Mouse (Mus musculus) CD4-positive, CD25-positive, alpha-beta regulatory T cell, adult 4 months (primary cell): ENCODE data around the gene Ppif. TPM values are rescaled to one million over a fixed set of nuclear protein-coding genes. Genes with fewer than 3 reads are reported as not detected.

Experiments used
- ATAC-seq: one replicate; pipeline ENCODE4 v1.8.0; 2017
- polyA plus RNA-seq, 2 experiments: library from polyadenylated mRNA; unstranded; fragments of 100-300 nt; shearing (Covaris generic); gene quantifications; one replicate each; pipeline ENCODE4 v1.2.1; 2017

Ppif gene
- polyA plus RNA-seq, result 10 to 100 TPM; 22.0 to 27.0 TPM

- peak; percentile 93 for ATAC-seq
Measured at GRCm38 (mm10) chr14:25693888-25694568, at the start of gene Ppif. TSS of gene Ppif (plus strand) at chr14:25694154.

GRCm38 (mm10) chr14:25645717-25646116 is 48.2 kb upstream of the Ppif start:
- no peak for ATAC-seq

DNA sequence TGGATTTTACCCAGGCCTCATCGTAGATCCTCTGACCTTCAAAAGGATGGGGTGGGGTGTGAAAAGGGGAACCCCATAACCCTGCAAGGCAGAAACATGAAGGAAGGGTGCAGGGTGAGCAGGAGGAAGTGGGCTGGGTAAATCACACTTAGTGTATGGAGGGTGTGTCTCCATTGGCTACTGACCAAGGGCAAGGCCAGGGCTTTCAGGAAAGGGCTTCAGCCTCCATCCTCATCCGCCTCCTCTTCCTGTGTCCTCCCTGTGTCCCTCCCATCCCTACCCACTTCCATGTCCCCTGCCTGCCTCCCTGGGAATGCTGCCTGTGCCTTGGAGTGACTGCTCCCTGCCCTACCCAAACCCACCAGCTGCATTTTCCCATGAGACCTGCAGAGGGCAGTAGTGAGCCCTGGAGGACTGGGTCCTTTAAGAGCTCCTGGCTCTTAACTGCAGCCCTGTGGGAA is 47.8 kb upstream of the Ppif start:
- peak; percentile 83 for ATAC-seq

- no peak for ATAC-seq
Measured at GRCm38 (mm10) chr14:25651131-25651530, 42.8 kb upstream of the Ppif start.

DNA sequence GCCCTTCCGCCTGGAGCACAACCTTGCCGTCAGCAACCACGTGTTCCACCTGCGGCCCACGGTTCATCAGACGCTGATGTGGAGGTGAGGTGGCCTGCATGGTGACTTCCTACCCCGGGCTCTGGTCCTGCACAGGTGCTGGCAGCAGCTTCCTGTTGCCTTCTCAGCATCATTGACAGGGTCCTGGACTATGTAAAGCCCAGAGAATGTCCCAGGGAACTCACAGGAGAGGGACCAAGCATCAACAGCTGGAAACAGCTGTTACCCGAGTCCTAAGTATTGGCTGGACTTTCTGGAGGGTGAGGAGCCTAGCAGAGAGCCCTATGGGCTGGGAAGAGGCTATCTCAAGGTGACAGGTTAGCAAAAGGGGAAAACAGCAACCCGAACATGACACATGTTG is 42.0 kb upstream of the Ppif start:
- no peak for ATAC-seq

- no peak for ATAC-seq
Measured at GRCm38 (mm10) chr14:25654401-25655197, 39.4 kb upstream of the Ppif start.

DNA sequence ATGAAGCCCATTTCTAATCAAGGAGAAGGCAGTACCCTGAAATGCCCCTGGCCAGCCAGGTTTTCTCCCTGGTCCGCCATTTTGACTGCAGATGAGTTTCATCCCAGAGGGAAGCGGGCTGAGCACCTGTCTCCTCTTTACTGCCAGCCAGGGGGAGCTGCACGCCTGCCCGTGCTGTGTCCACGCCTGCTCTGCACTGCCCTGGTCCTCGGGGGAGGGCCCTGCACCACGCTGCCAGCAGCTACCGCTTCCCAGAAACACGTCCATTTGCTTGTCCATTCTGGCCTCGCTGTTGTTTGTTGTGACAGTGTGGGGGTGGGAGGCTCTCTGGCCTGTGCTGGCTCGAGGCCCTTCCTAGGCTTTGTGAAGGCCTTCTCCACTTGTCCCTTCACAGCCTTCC is 33.3 kb upstream of the Ppif start:
- no peak for ATAC-seq

GRCm38 (mm10) chr14:25661185-25661920 is 32.6 kb upstream of the Ppif start:
- ATAC-seq, result no peak

- ATAC-seq, result no peak
Measured at GRCm38 (mm10) chr14:25663649-25664309, 30.2 kb upstream of the Ppif start.

DNA sequence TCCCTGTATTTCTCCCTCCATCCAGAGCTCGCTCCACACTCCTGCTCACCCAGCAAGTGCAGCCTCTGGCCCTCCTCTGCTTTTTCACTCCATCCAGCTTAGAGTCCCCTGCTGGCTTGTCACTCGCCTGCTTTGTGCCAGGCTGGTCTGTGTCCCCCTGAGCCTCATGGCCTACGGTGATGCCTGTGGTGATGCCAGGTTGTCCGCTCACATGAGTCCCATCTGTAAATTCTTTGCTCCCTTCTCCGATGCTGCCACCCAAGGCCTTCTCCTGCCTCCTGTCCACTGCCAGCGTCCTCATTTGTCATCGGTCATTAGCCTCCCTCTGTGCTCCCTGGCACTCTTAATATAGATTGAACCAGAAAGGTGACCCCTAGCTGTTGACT is 29.7 kb upstream of the Ppif start:
- no peak for ATAC-seq

GRCm38 (mm10) chr14:25665314-25665970 is 28.5 kb upstream of the Ppif start:
- no peak for ATAC-seq

DNA sequence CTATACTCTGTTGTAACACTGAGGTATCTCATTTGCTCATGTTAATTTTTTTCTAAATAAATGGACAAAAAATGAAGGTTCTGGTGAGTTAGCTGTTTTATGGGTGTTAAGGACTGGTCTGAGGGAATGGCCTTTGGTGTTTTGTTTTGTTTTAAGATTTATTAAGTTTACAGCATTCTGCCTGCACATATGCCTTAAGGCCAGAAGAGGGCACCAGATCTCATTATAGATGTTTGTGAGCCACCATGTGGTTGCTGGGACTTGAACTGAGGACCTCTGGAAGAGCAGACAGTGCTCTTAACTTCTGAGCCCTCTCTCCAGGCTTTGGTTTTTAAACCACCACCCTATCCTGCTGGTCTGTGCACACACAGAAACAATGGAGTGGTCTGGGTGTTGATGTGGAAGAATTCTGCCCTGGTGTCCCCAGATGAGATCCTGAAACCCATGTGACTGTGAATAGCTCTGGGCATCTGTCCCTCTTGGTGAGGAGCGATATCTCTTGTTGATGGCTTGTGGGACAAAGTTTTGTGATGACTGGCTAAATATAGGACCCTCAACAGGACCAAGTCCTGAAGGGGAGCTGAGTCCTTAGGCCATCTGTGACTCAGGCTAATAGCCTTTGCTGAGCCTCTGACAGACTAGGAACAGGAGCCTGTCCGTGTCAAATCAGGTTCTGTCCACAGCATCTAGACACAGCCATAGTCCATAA is 27.1 kb upstream of the Ppif start:
- no peak for ATAC-seq

DNA sequence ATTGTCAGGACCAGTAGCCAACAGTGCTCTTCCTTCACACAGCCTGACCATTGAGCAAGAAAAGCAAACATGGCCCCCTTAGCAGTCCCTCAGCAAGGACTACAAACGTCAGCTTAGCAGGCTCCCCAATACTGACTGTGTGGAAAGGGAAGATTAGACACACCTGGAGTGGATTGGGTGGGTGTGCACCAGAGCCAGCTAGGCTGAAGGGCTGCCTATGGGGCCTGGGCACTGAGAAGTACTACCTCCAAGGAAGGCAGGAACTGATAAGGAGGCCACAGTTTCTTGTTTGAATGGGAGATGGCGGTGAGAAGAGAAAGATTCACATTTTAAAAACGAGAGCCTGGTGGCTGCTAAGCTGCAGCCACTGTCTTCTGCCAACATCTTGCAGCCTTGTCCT is 26.4 kb upstream of the Ppif start:
- ATAC-seq, result no peak

DNA sequence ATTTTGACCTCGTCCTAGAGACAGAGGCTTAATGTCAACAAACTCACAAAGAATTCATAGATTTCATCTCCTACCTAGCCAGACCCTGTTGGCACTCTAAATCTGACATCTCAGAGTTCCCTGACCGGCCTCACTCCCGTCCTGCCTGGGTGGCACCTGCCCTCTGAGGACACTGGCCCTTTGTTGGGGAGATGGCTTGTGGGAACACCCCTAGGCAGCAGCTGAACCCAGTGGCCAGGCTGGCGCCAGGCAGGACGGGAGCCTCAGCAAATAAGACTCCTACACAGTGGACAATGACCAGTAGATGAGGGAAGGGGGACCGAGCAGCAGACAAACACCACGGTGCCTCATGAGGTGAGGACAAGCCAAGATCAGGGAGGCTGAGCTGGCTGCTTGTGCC is 14.3 kb upstream of the Ppif start:
- no peak for ATAC-seq

DNA sequence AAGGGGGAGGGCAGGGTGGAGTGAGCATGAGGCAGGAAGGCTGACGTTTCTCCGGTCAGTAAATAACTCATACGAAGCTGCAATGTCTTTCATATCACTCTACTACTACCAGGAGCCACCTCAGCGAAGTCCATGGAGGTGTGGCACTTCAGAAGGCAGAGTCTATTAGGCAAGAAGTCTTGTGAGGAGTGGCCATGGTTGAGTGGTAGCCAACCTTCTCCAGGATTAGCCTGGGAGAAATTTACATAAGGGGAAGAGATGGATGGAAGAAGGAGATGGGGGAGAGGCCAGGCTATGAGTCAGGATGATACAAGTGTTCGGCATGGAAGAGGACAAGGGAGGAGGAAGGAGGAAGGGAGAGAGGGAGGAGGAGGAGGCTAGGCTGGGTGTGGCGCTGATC is 11.9 kb upstream of the Ppif start:
- ATAC-seq, result no peak

GRCm38 (mm10) chr14:25686216-25686945 is 7.6 kb upstream of the Ppif start:
- no peak for ATAC-seq

DNA sequence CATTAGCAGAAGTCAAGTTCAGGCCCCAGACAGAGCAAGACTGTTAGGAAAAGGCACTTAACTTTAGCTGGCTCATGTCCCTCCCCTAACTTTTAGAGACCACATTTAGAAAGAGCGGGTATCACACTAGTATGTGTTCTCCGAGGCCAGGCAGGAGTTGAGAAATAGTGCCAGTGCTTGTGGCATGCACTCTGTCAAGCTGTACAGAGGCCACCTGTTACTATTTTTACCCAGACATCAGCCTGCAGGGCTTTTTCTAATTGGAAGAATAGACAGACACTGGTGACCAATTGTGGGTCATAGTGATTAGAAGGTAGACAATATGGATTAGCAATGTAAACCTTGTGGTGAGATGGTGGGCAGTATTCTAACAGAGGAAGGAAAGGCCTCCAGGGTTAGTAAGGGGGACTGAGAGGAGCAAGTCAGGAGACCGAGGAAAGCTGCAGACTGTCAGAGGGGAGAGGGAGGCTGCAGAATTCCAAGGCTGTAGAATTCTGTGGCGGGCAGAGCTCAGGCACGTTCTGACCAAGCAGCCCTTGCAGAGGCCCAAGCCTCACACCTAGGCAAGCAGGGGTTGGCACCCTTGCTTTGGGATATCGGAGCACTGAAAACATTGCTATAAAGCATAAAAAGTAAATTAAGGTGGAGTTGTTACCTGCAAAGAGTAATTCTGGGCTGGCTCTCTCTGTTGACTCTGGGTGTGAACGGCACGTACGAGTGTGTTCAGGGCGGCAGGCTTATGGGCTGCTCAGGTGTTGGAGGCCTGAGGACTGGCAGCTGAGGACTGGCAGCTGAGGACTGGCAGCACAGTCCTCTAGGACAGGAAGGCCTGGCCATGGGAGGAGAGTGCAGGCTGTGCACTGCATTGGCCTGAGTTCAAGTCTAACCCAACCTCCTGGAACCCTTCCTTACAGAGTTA is 6.7 kb upstream of the Ppif start:
- ATAC-seq, result no peak

DNA sequence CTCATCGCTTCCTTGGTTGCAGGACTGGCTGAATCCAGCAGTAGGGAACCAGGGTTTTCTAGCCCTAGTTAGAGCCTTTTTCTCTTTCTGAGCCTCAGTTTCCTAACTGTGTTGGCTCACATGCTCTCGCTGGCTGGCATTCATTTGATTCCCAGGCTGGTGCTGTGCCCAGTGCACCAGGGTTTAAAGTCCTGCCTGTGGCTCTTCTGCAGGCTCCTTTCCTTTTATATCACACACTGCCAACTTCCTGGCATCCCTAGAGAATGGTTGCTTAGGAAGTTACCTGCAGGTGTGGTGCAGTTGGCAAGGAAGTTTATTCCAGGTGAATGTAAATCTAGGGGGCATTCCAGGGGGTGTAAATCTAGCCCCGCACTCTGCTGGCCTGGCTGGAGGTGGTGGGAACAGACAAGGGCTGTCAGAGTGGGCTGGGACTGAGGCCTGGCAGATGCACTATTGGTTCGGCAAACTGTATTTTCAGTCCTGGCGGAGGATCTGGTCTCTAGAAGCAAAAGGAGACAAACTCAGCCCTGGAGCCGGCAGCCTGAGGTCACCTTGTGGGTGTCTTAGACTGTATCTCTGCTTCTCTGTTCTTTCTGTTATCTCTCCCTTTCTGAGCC is 575 bp upstream of the Ppif start:
- ATAC-seq, result no peak

DNA sequence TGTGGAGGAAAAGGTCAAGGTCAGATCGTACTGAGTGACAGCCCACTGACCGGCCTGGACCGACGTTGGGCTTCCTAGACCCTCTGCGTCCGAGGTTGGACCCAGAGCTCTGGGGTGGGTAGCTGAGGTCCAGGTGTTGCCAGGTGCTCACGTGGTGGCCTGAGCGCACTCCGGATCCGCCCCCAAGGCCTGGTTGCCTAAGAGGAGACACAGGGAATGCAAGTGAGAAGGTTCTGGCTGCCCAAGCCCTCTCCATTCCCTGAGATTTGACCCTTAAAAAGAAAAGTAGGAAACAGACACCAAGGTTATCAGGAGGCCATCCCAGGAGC is 579 bp downstream of the Ppif start:
- ATAC-seq, result no peak

GRCm38 (mm10) chr14:25695059-25695458 is 1.1 kb downstream of the Ppif start:
- no peak for ATAC-seq
